Mouse (Mus musculus) heart, postnatal 0 days (tissue): ENCODE measurements around the gene Camsap1.

ENCODE experiments used
- CTCF ChIP-seq: IDR thresholded peaks from 2 replicates; pipeline ENCODE4 v1.5.1; 2016; ENCODE audit warnings: antibody characterized with exemption, control low read depth, low read depth
- EP300 ChIP-seq: IDR thresholded peaks from 2 replicates; pipeline ENCODE4 v1.6.1; 2016; ENCODE audit warnings: antibody characterized with exemption, low read depth

DNA sequence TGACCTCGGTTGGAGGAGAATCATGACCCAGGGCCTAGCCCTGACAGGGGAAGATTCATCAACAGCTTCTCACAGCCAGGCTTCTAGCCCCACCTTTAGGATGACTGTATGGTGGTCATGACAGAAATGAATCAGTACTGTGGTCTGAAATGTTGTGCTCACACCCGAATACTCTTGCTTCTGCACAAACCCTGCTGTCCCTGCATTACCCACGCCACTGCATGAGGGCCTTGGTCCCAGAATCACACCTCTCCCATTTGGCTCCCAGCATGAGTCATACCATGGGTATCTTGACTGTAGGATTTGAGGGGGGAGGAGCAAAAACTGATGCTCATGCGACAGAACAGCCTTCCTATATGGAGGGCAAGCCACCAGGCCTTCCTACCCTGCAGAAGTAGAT is 68.9 kb downstream of the Camsap1 start:
- TF ChIP-seq CTCF (no peak), EP300 (no peak)
